Mouse (Mus musculus): ENCODE data around the gene Gm33815. TPM values are rescaled to one million over a fixed set of nuclear protein-coding genes. Genes with fewer than 3 reads are reported as not detected.
"Not testable (repeated sequence)": the region's sequence is repeated elsewhere in the genome, so short reads cannot be mapped to it uniquely, and the experiment has no call there.

Gm33815 gene
- total RNA-seq (2021) = not detected
- long read RNA-seq, experiment 1 = 0 reads
- long read RNA-seq, experiment 2 = 0 reads

GRCm38 (mm10) chrY:69320832-69321231 is at the start of gene Gm33815:
Gm33815 (plus strand) TSS chrY:69321132.
- DNase-seq = not testable (repeated sequence)
